Mouse (Mus musculus): Measurements from ENCODE around the gene Ntf5.

- no peak for TF ChIP-seq POLR2A (IDR thresholded peaks at IDR 0.05; ENCODE audit: borderline replicate concordance, extremely low read depth, low read depth, low read length)
- TF ChIP-seq CTCF (IDR thresholded peaks at IDR 0.05; ENCODE audit: insufficient read depth, low read length): no peak
Measured at GRCm38 (mm10) chr7:45395129-45395541, 18.4 kb upstream of the Ntf5 start.
